Mouse (Mus musculus): Measurements from ENCODE around the gene Gan. TPM values are rescaled to one million over a fixed set of nuclear protein-coding genes. Genes with fewer than 3 reads are reported as not detected.

Gene Gan
- total RNA-seq, 2 experiments from 2014 or later = 3.3 to 4.7 TPM

Other genes starting within 250 kb of the Gan start
- 34.4 and 41.4 TPM in 2 replicates for gene Cmc2, start 236.7 kb upstream of the Gan start, total RNA-seq (2015)
- gene Cmc2, start 236.7 kb upstream of the Gan start, total RNA-seq (2017) = 70.7 and 79.0 TPM in 2 replicates
- gene Cenpn, start 236.4 kb upstream of the Gan start, total RNA-seq (2015) = 47.2 and 48.4 TPM in 2 replicates
- 32.0 and 32.2 TPM in 2 replicates for gene Cenpn, start 236.4 kb upstream of the Gan start, total RNA-seq (2017)
- 11.4 and 14.3 TPM in 2 replicates for gene Atmin, start 214.7 kb upstream of the Gan start, total RNA-seq (2015)
- gene Atmin, start 214.7 kb upstream of the Gan start, total RNA-seq (2017) = 10.8 and 11.1 TPM in 2 replicates
- gene 1700030J22Rik, start 179.2 kb upstream of the Gan start, total RNA-seq (2015) = not detected in 2 replicates
- 0.24 TPM in 1 of 2 replicates, not detected in the other for gene 1700030J22Rik, start 179.2 kb upstream of the Gan start, total RNA-seq (2017)
- 52.1 and 59.5 TPM in 2 replicates for gene Gcsh, start 164.6 kb upstream of the Gan start, total RNA-seq (2015)
- 64.6 and 71.7 TPM in 2 replicates for gene Gcsh, start 164.6 kb upstream of the Gan start, total RNA-seq (2017)
- 0.07 and 0.39 TPM in 2 replicates for gene Pkd1l2, start 75.7 kb upstream of the Gan start, total RNA-seq (2015)
- 0.17 TPM in 2 replicates for gene Pkd1l2, start 75.7 kb upstream of the Gan start, total RNA-seq (2017)
- gene Bco1, start 62.3 kb upstream of the Gan start, total RNA-seq (2015) = 0.61 and 0.62 TPM in 2 replicates
- 0.54 and 0.95 TPM in 2 replicates for gene Bco1, start 62.3 kb upstream of the Gan start, total RNA-seq (2017)
- gene Cmip, start 98.9 kb downstream of the Gan start, total RNA-seq (2015) = 36.5 and 37.5 TPM in 2 replicates
- 9.5 TPM in 2 replicates for gene Cmip, start 98.9 kb downstream of the Gan start, total RNA-seq (2017)

All from megakaryocyte progenitor cell, adult 5-6 weeks (primary cell).